Mouse (Mus musculus) forebrain, embryonic 10.5 days (tissue): ENCODE data around the gene Slc35g3. TPM values are rescaled to one million over a fixed set of nuclear protein-coding genes. Genes with fewer than 3 reads are reported as not detected.

Experiments
- DNase-seq: peaks from one replicate; pipeline ENCODE4 v3.0.0-alpha.2; 2017; ENCODE audit warnings: low spot score; ENCODE audit errors: extremely low spot score
- H3K27ac ChIP-seq: fragments of 300-500 bp; sonication (generic); 2 replicates; pipeline ENCODE4 v1.5.1; 2016; ENCODE audit warnings: mild to moderate bottlenecking
- H3K27me3 ChIP-seq: fragments of 300-500 bp; sonication (generic); 2 replicates; pipeline ENCODE4 v1.6.1; 2016; ENCODE audit warnings: mild to moderate bottlenecking; ENCODE audit not compliant: poor library complexity, severe bottlenecking
- H3K36me3 ChIP-seq: fragments of 300-500 bp; sonication (generic); replicated peaks from 2 replicates; pipeline ENCODE4 v1.6.1; 2016; ENCODE audit warnings: mild to moderate bottlenecking, moderate library complexity
- H3K4me1 ChIP-seq: fragments of 300-500 bp; sonication (generic); 2 replicates; pipeline ENCODE4 v1.6.1; 2016
- H3K4me3 ChIP-seq: fragments of 300-500 bp; sonication (generic); 2 replicates; pipeline ENCODE4 v1.5.1; 2016; ENCODE audit warnings: mild to moderate bottlenecking, moderate library complexity
- H3K9me3 ChIP-seq: fragments of 300-500 bp; sonication (generic); 2 replicates; pipeline ENCODE4 v1.6.1; 2016; ENCODE audit warnings: mild to moderate bottlenecking, moderate library complexity
- WGBS: fragments of 180-500 bp; shearing (Covaris S2); methylation state at CpG from one replicate; pipeline ENCODE4 v1.1.7; 2016; 5-methylcytosine and 5-hydroxymethylcytosine counted together
- polyA plus RNA-seq: library from polyadenylated mRNA; unstranded; fragments of >200 nt; fragmentation: Nextera tagmentation; extraction: Ambion mirVana; gene quantifications from 2 replicates; pipeline ENCODE4 v1.2.1, GENCODE M21; 2016

The Slc35g3 gene
- polyA plus RNA-seq, 1 experiment from 2014 or later = not detected

DNA sequence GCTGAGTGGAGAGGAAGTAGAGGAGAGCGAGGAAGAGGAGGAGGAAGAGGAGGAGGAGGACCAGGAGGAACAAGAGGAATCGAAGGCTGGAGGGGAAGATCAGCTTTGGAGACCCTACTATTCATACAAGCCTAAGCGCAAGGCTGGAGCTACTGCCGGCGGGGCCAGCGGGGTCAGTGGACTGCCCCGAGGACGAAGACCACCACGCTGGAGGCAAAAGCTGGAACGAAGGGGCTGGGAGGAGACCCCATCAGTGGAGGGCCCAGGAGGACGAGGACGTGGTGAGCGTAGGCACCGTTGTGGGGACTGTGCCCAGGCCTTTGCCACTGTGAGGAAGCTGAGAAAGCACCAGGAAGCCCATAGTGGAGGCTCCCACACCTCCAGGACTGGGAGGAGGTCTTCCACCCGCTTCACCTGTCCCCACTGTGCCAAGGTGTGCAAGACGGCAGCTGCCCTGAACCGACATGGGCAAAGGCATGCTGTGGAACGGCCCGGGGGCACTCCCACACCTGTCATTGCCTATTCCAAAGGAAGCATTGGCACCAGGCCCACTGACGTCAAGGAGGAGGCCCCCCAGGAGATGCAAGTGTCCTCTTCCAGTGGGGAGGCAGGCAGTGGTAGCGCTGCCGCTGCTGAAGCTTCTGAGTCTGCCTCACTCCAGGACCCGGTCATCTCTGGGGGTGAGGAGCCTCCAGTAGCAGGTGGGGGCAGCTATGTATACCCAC is 16.7 kb upstream of the Slc35g3 start:
- Histone ChIP-seq H3K4me3 (0 out of 2 replicates have a peak overlapping the region, but pooled peaks have one; percentile 5), H3K27ac (0 out of 2 replicates have a peak overlapping the region, but pooled peaks have one; percentile 44), H3K36me3 (no peaks in the 10 kb centered on the region), H3K27me3 (peaks cover 51% of the 10 kb centered on the region), H3K9me3 (no peaks in the 10 kb centered on the region), H3K4me1 (peaks cover 31% of the 10 kb centered on the region)
- WGBS = 70% methylated on average over 23 of the region's 23 CpGs
- no peak for DNase-seq

GRCm38 (mm10) chr11:69777504-69778257 is 15.9 kb upstream of the Slc35g3 start:
- H3K4me3 ChIP-seq = 0 out of 2 replicates have a peak overlapping the region, but pooled peaks have one; percentile 5
- H3K4me1 ChIP-seq = peaks cover 31% of the 10 kb centered on the region
- no peaks in the 10 kb centered on the region for H3K9me3 ChIP-seq
- 66% methylated on average over 26 of the region's 26 CpGs for WGBS
- DNase-seq = no peak
- 0 out of 2 replicates have a peak overlapping the region, but pooled peaks have one; percentile 44 for H3K27ac ChIP-seq
- no peaks in the 10 kb centered on the region for H3K36me3 ChIP-seq
- H3K27me3 ChIP-seq = peaks cover 51% of the 10 kb centered on the region

GRCm38 (mm10) chr11:69776488-69776887 is 14.7 kb upstream of the Slc35g3 start:
- H3K9me3 ChIP-seq = no peaks in the 10 kb centered on the region
- H3K36me3 ChIP-seq = no peaks in the 10 kb centered on the region
- H3K4me3 ChIP-seq = no peak overlapping the region
- peaks cover 31% of the 10 kb centered on the region for H3K4me1 ChIP-seq
- peaks cover 51% of the 10 kb centered on the region for H3K27me3 ChIP-seq
- WGBS = 81% methylated on average over 20 of the region's 20 CpGs
- peak overlapping the region; percentile 15; the same call in 1 of the 2 replicates for H3K27ac ChIP-seq
- DNase-seq = no peak

- H3K27ac ChIP-seq = no peak overlapping the region
- H3K4me3 ChIP-seq = no peak overlapping the region
- DNase-seq = no peak
- 76% methylated on average over 10 of the region's 10 CpGs for WGBS
- H3K36me3 ChIP-seq = no peaks in the 10 kb centered on the region
- H3K4me1 ChIP-seq = peaks cover 31% of the 10 kb centered on the region
- H3K27me3 ChIP-seq = peaks cover 51% of the 10 kb centered on the region
- H3K9me3 ChIP-seq = no peaks in the 10 kb centered on the region
Measured at GRCm38 (mm10) chr11:69775716-69776115, 13.9 kb upstream of the Slc35g3 start.

GRCm38 (mm10) chr11:69774961-69775360 is 13.2 kb upstream of the Slc35g3 start:
- no peak for DNase-seq
- no peaks in the 10 kb centered on the region for H3K36me3 ChIP-seq
- H3K27me3 ChIP-seq = peaks cover 49% of the 10 kb centered on the region
- peaks cover 31% of the 10 kb centered on the region for H3K4me1 ChIP-seq
- H3K27ac ChIP-seq = no peak overlapping the region
- no peaks in the 10 kb centered on the region for H3K9me3 ChIP-seq
- H3K4me3 ChIP-seq = no peak overlapping the region
- 55% methylated on average over 5 of the region's 5 CpGs for WGBS

DNA sequence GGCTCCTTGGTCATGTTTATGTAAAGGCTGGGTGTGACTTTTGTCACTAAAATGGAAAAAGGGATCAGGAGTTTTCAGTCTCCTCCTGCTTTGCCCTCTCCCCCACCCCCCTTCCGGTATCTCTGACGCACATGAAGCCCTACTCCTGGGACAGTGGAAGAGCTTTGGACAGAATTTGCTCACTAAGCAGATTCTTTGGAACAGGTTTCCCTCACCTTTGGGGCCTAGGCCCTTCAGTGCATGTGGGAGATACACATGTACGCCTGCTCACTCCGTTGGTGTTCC is 5.8 kb upstream of the Slc35g3 start:
- no peak overlapping the region for H3K27ac ChIP-seq
- 0 out of 2 replicates have a peak overlapping the region, but pooled peaks have one; percentile 9 for H3K4me3 ChIP-seq
- no peaks in the 10 kb centered on the region for H3K9me3 ChIP-seq
- H3K36me3 ChIP-seq = no peaks in the 10 kb centered on the region
- WGBS = 65% methylated on average over 4 of the region's 4 CpGs
- H3K27me3 ChIP-seq = peaks cover 20% of the 10 kb centered on the region
- H3K4me1 ChIP-seq = peaks cover 30% of the 10 kb centered on the region
- DNase-seq = no peak

- no peaks in the 10 kb centered on the region for H3K36me3 ChIP-seq
- 68% methylated on average over 13 of the region's 13 CpGs for WGBS
- H3K27ac ChIP-seq = no peak overlapping the region
- H3K27me3 ChIP-seq = peaks cover 20% of the 10 kb centered on the region
- H3K4me3 ChIP-seq = peak overlapping the region; percentile 92
- no peaks in the 10 kb centered on the region for H3K9me3 ChIP-seq
- no peak for DNase-seq
- H3K4me1 ChIP-seq = peaks cover 30% of the 10 kb centered on the region
Measured at GRCm38 (mm10) chr11:69766872-69767624, 5.3 kb upstream of the Slc35g3 start.

DNA sequence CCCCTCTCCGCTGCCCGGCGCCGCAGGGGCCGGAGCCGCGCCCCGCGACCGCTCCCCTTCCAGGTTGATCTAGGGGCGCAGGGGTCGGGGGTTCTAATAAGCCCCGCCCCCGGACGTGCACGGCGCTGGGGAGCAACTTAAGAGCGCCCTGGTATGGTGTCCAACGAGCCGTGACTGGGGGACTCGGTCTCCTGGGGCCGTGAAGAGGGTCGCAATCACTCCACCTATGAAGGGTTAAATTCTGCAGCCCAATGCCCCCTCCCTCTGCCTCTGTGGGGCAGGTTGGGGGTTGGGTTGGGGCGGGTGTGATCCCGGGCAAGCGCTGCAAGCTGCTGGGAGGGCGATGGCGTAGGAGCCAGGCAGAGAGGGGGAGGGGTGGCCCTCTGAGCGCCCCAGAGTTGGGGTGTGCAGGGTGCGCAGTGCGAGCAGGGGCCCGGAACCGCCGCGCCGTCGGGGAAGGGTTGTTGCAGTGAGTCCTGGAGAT is 4.4 kb upstream of the Slc35g3 start:
- Histone ChIP-seq H3K36me3 (no peaks in the 10 kb centered on the region), H3K9me3 (no peaks in the 10 kb centered on the region), H3K27me3 (peaks cover 20% of the 10 kb centered on the region), H3K4me3 (peak overlapping the region; percentile 92), H3K4me1 (peaks cover 34% of the 10 kb centered on the region), H3K27ac (peak overlapping the region; percentile 94)
- WGBS = under 1% methylated on average over 37 of the region's 37 CpGs
- peak; percentile 52 for DNase-seq

DNA sequence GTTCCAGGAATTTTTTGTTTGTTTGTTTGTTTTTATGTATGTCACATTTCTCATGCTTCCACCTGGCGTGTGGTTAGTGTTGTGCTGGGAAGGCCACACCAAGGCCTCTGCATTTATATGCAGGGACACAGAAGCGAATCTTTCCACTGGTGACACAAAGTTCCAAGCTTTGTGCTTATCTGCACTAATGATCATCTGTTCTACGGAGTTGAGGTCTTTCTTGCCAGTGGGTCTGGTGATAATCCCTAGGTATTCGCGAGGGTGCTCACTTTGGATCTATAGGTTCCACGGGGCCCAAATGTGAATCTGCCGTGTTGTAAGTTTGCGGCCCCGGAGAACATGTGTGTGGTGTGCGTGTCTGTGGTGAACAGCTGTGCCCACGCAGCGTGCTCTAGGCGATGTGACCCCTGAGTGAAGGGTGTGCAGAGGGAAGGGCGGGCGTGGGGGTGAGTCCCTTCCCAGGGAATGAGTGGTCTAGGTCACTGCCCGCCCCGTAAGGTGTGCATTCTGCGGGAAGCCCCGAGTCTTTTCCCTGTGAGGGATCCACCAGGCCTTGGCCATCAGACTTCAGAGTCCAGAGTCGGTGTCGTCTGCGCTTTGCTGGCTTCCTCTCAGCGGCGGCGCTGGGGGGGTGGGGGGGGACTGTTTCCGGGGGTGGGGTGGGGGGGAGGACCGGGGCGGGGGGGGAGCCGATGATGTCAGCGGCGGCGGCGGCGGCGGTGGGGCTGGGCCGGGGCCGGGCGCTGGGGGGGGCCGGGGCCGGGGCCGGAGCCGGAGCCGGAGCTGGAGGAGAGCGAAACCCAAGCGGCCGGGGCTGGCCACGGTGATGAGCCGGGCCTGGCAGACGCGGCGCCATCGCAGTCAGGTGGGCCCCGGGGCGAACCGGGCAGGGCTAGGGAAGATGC is 3.7 kb upstream of the Slc35g3 start, which contains the start of gene Zbtb4:
Gene Zbtb4, plus strand, starts transcription at position 692 of the 905 bp plus-strand sequence.
- H3K27me3 ChIP-seq = peaks cover 20% of the 10 kb centered on the region
- 18% methylated on average over 55 of the region's 55 CpGs for WGBS
- peak within 1 kb of the TSS; percentile 92 for H3K4me3 ChIP-seq
- no peaks in the 10 kb centered on the region for H3K9me3 ChIP-seq
- peak; percentile 44 for DNase-seq
- peaks cover 41% of the 10 kb centered on the region for H3K4me1 ChIP-seq
- H3K36me3 ChIP-seq = no peaks in the 10 kb centered on the region
- peak within 1 kb of the TSS; percentile 94 for H3K27ac ChIP-seq

GRCm38 (mm10) chr11:69763551-69763950 is 1.8 kb upstream of the Slc35g3 start:
- peaks cover 20% of the 10 kb centered on the region for H3K27me3 ChIP-seq
- no peaks in the 10 kb centered on the region for H3K9me3 ChIP-seq
- H3K27ac ChIP-seq = no peak overlapping the region
- H3K36me3 ChIP-seq = no peaks in the 10 kb centered on the region
- DNase-seq = no peak
- H3K4me1 ChIP-seq = peaks cover 52% of the 10 kb centered on the region
- no peak overlapping the region for H3K4me3 ChIP-seq
- 72% methylated on average over 7 of the region's 7 CpGs for WGBS

DNA sequence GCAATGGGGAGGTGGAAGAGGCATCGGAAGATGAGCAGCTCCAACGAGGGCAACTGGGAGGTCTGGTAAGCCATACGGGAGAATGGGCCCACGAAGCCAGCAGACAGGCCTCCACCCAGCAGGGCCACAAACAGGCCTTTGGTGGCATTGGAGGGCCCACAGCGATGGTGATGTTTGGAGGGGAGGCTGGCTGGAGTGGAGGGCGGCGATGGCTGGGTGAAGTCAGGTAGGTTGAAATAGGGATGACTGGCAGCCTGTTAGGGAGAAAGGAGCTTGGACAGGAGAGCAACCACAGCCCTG is 917 bp downstream of the Slc35g3 start:
- H3K27ac ChIP-seq = peak overlapping the region; percentile 97
- no peak for DNase-seq

More for the DNA sequence above, 917 bp downstream of the Slc35g3 start:
- Histone ChIP-seq H3K9me3 (no peaks in the 10 kb centered on the region), H3K4me3 (no peak overlapping the region), H3K27me3 (no peaks in the 10 kb centered on the region; the same call in 1 of the 2 replicates), H3K4me1 (peaks cover 50% of the 10 kb centered on the region), H3K36me3 (0 out of 2 replicates have a peak, but pooled peaks cover 3% of the 10 kb centered on the region)
- 90% methylated on average over 7 of the region's 7 CpGs for WGBS
